Mouse (Mus musculus) brown adipose tissue, adult 24 weeks (tissue): Measurements from ENCODE around the gene Fpr2. TPM values are rescaled to one million over a fixed set of nuclear protein-coding genes. Genes with fewer than 3 reads are reported as not detected.

ENCODE experiments used
- H3K27ac ChIP-seq: fragments of 200-500 bp; replicated peaks from 2 replicates; pipeline ENCODE4 v1.5.1; 2012; ENCODE audit warnings: low read depth, mild to moderate bottlenecking, low read length
- H3K4me1 ChIP-seq: fragments of 200-500 bp; 2 replicates; pipeline ENCODE4 v1.6.1; 2012; ENCODE audit warnings: low read length, mixed read lengths; ENCODE audit not compliant: control insufficient read depth, insufficient read depth, insufficient read length
- H3K4me3 ChIP-seq: fragments of 200-500 bp; 2 replicates; pipeline ENCODE4 v1.5.1; 2012; ENCODE audit warnings: low read depth, mild to moderate bottlenecking, low read length, moderate library complexity; ENCODE audit not compliant: insufficient read depth
- polyA plus RNA-seq: library from polyadenylated mRNA; stranded (reverse); fragments of >200 nt; gene quantifications from 2 replicates; pipeline ENCODE4 v1.2.4, GENCODE M21; 2012; ENCODE audit not compliant: missing spikeins, insufficient read depth, insufficient read length

Gene Fpr2
- polyA plus RNA-seq, 1 experiment = 1.6 TPM

GRCm38 (mm10) chr17:17917782-17918181, 30.2 kb downstream of the Fpr2 start:
- no peak overlapping the region for H3K4me3 ChIP-seq
- no peaks in the 10 kb centered on the region for H3K4me1 ChIP-seq

More at GRCm38 (mm10) chr17:17917782-17918181, 30.2 kb downstream of the Fpr2 start:
- H3K27ac ChIP-seq = no peak overlapping the region

Other genes with a start within 250 kb of the Fpr2 start
- gene Vmn2r90, start 184.1 kb upstream of the Fpr2 start, polyA plus RNA-seq = not detected in 2 replicates
- gene Spaca6, start 60.7 kb upstream of the Fpr2 start, polyA plus RNA-seq = 19.4 and 20.7 TPM in 2 replicates
- 1.5 TPM in 1 of 2 replicates, not detected in the other for gene Has1, start 32.6 kb upstream of the Fpr2 start, polyA plus RNA-seq
- gene Fpr1, start 3.9 kb upstream of the Fpr2 start, polyA plus RNA-seq = 2.6 TPM in 1 of 2 replicates, not detected in the other
- gene Fpr3, start within 50 bp of the Fpr2 start, polyA plus RNA-seq = not detected in 2 replicates
- not detected in 2 replicates for gene Fpr-rs4, start 133.9 kb downstream of the Fpr2 start, polyA plus RNA-seq
- not detected in 2 replicates for gene Vmn2r124, start 161.6 kb downstream of the Fpr2 start, polyA plus RNA-seq
- gene Vmn2r91, start 197.2 kb downstream of the Fpr2 start, polyA plus RNA-seq = not detected in 2 replicates